Mouse (Mus musculus) kidney, postnatal 14 days (tissue): ENCODE data around the gene Krt78.
A peak's percentile ranks its signal among the peaks of the same experiment; 100 is the strongest.

Experiments used
- DNase-seq: peaks from one replicate; pipeline ENCODE4 v3.0.0; 2022; ENCODE audit warnings: mixed read lengths

The Krt78 gene

DNA sequence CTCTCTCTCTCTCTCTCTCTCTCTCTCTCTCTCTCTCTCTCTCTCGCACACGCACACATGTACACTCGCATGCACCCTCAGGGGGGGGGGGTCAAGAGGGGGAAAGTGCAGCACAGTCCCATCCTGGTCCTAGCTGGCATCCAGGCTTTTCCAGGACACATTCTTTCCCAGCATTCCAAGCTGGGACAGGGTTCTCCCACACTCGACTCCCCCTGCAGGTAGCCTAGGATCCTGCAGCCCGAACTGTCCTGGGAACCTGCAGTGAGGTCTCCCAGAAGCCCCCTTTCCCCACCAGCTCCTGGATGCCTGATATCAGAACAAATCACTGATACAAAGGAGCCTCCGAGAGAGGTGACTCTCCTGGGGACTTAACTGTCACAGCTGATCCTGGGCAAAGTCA lies 16.4 kb upstream of the Krt78 start:
- peak; percentile 62 for DNase-seq

DNA sequence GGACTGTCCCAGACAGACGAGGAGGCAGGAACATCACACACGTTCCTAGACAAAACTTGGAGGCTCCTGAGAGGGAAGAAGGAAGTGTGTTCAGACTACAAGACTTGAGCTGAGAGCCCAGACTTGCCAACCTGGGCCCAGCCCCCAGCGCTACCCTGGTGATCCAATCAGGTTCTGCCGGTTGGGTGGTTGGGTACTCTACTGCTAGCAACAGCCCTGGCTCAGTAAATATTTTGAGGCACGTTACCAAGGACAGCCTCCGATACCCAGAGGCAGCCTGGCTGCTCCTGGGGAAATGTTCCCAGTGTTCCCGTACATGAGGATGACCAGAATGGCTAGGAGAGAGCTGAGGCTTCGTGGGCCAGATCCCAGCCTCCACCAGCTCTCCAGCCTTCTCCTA lies 12.7 kb upstream of the Krt78 start:
- no peak for DNase-seq

DNA sequence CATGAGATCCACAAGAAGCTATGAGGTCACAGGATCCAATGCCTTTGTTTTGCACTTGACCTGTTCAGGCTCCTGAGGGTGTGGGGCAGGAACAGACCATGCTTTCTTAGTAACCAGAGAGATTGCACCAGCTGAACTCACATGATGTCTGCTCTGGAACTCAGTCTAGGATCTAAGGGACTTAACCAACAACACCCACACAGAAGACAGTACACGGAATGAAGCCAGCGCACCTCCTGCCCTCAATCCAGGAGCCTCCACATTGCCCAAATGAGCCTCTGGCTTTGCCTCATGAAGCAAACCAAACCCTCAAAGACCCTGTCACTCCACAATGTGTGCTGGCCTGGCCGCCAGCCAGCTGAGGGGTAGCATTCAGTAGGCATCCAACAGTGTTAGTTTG lies 4.8 kb upstream of the Krt78 start:
- no peak for DNase-seq

DNA sequence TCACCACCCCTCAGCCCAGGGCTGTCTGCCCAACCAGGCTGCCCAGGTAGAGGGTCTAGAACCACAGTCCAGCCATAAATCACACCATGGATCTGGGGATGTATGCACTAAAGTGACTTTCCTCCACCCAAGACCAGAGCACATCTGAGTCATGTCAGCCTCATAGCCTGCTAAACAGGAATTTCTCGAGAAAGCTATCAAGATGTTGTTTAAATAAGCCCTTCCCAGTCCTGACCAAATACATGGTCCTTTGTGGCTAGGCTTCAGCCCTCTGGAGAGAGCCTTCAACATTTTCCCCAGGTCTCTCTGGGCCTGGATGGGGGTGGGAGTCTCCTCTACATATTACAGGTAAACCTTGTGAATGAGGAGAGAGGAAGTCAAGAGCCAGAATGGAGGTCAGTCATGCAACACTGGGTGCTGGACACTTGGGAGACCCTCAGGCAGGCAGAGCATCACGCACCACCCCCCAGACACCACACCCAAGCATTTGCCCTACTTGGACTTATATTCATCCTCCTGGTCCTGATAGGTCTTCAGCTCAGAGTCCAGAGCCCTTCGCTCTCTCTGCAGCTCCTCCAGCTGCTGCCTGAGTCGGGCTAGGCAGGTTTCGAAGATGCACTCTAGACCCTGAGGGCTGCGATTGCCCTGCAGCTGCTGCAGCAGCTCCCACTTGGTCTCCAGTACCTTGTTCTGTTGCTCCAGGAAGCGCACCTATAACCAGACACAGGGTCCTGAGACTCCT lies 1.2 kb downstream of the Krt78 start:
- no peak for DNase-seq

DNA sequence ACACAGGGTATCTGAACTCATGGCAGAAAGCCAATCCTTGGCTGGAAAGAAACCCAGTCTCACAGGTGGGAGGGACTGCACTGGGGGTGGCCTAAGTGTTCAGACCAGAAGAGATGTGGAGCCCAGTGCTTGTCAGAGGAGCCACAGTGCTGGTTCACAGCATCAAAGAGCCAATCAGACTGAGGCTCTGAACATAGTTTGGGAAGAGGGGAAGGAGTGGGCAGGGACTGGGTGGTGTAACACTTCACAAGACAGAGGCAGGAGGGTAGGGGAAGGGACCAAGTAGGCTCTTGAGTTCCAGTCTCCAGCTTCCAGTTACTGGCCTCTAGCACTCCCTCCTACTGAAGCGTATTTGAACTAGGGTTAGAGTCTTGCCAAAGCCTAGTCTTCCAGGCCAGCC lies 8.7 kb downstream of the Krt78 start:
- no peak for DNase-seq

DNA sequence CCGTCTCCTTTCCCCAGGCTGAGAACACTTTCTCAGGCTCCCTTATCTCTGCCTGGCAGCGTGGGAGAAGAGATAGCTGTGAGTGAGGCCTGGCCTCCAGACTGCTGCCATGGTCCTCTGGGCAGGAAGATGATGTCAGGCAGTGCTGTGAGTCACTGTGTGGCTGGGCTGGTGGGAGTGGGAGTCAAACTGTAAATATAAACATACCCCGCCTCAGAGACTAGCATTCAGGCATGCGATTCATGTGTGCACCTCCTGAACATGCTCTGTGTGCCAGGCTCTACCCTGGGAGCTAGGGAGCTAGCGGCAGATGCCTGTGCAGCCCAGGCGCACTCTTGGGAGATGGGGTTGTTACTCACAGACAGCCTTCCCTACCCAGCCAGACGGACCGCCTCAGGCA lies 12.1 kb downstream of the Krt78 start:
- DNase-seq, result no peak

DNA sequence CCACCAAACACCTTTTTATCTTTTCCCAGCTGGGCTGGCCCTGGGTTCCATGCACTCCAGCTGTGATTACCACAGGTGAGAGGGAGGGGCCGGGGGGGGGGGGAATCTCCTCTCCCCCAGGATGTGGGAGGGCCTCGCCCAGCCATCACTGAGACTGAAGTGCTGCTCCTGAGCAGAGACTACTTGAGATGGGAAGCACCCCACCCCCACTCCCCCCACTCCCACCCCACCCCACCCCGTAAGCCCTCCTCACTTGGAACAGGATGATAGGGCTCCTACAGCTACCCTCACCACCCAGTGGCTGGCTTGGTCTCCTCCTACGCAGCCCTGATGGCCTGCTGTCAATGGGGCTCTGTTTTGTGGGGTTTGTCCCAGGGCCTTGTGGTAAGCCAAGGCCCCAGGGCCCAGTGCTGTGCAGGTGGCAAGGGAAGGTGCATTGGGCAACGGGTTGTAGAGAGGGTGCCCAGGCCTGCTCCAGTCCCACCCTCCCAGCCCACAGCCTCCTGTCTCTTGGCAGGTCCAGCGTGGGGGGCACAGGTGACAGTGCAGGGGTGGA lies 13.7 kb downstream of the Krt78 start, which contains the start of gene Krt79:
Krt79 (minus strand) TSS at position 51 of the 556 bp plus-strand sequence.
- no peak for DNase-seq

DNA sequence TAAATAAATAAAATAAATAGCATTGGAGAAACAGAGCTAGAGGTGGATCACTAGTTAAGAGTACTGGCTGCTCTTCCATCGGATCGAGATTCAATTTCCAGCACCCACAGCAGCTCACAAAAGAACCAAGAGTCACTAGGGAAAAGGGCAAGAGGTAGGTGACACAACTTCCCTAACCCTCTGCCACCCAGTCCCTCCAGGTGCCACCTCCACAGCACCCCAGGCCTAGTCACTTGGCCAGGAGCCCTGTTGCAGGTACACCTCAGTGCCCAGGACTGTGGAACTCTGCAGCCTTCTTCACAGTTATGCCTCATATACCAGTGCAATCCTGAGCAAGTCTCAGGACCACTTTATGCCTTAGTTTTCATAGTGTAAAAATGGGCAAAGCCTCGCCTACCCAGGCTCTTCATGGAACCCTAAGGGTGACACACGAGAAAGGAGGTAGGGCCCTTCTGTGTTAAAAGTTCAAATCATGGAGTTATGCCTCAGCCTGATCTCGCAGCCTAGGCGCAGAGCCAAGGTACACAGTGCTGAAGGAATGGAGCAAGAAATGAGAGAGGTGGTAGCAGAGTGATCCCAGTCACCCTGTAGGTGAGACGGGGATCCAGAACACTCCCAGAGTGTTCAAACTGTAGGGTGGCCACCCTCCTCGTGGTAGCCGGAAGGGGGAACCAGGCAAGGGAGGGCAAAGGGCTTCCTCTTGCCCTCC lies 15.3 kb downstream of the Krt78 start:
- DNase-seq, result peak; percentile 19

DNA sequence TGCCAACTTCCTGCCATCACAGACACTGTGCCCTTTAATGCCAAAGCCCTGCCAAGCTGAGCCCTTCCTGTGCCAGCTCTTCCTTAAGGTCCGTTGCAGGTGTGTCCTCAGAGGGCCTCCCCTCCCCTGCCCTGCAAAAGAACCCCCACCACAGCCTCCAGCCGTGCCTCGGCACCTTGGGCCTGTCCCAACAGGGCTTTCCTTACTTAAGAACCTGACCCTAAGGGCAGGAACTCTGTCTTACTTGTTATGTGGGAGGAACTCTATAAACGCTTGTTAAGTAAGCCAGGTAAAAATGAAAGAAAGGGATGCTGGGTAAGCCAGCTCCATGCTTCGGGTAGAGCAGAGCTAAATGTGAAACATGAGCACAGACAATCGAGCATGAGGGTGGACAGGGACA lies 21.1 kb downstream of the Krt78 start:
- DNase-seq, result no peak

DNA sequence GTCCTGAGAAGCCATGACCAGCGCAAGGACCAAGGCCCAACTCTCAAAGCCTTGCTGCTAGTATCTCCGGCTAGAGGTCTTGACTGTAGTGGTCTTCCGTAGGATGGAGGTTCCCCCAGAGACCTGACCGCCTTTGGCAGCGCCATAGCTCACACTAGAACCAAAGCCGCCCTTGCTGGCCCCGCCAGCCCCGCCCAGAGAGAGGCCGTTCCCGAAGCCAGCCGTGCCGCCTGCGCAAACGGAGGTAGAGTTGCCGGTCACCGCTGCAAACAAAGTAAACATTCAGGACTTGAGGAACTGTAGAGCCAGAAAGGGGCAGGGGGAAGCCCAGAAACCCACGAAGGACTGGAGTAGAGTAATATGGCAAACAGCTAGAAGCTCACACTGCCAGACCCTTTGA lies 24.4 kb downstream of the Krt78 start:
- DNase-seq, result peak; percentile 27

DNA sequence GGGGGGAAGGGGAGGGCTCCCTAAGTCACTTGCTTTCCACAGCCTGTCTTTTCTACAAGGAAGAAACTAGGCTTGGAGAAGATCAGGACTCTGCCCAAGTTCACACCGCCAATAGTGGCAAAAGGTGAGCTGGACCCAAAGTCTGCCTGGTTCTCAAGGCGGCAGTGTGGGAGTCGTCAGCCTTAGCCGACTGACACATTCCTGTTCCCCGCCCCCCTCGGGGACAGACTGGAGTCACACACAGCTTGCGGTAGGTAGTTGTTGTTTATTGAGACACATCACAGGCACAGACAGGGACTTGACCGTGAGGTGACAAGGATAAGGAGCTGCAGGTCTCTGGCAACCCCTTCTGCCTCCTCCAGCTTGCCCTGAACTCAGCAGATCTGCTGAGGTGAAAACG lies 25.0 kb downstream of the Krt78 start:
- no peak for DNase-seq

DNA sequence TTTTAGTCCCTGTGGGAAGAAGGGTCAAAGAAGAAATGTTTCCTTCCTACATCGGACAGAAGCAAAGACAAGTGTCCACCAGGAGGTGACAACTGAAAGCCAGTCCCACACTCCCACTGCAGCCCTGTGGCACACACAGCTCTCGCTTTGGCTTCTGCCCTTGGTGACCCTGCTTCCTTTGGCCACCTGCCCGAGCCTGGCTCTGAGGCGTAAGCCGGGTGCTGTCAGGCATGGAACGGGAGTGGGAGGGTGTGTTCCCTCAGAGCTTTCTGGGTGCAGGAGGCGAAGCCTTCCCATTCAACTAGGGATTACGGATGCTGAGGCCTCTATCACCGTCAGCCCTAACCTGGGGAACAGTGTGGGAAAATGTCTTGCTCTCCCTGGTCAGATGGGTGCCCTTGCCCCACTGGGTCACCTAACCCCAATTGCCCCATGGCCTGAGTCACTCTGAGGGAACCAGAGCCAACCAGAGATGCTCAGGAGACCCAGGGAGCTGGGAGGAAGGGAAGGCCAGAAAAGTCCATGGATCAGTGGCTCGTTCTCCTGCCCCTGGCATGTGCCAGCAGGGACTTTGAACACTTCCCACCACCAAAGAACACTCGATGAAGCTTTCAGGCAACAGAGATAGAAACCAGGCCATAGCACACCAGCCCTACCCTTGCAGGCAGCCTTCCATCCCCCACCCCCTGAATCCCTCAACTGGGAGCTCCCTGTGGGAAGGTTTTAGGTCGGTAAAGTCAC lies 26.6 kb downstream of the Krt78 start:
- DNase-seq, result peak; percentile 87

DNA sequence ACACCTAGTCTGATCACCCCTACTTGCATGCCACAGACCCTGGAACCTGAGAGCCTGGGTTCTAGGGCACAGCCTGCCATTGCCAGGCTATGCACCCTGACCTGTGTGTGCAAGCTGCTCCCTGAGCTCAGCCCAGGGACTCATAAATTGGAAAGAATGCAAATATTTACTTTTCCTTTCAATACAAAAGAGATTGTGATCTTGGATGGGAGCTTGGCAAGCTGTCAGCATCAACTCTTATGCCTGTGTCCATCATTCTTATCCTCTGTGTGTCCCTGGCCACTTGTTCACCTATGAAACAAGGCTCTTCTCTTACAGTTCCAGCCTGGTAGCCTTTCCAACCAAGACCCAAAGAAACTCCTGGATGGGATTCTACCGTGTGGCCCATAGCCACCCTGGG lies 29.0 kb downstream of the Krt78 start:
- no peak for DNase-seq

DNA sequence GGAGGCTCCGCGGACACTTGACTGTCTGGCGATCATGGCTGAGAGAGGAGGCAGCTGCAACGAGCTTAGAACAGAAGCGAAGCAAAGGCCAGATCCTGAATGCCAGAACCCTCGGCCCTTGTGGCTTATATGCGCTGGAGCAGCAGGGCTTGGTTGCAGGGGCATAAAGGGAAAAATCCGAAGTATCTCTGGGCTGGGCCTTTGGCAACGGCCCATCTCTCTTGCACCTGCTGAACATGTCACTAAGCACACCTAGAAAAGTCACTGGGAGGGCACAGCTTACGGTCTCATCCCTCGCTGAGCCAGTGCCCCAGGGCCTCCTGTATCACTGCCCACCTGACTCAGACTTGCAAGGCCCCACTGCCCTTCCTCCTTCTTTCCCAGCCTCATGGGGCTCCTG lies 29.5 kb downstream of the Krt78 start, which contains the start of gene Krt4:
Krt4 (minus strand) TSS at position 101 of the 400 bp plus-strand sequence.
- no peak for DNase-seq

DNA sequence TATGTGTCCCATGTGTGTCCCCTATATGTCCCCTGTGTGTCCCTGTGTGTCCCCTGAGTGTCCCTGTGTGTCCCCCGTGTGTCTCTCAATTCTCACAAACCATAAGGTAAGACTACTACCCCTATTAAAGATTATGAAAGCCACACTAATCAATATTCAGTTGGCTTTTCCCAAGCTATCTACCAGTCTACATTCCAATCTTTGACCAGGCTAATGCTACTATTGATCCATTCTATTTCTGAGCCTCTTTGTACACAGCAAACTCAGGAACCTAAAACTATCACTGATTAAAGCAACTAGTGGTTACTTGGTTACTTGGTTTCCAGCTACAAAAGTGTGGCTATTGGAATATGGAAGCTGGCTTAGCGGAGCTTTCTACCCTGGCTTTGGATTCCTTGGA lies 31.8 kb downstream of the Krt78 start:
- no peak for DNase-seq

DNA sequence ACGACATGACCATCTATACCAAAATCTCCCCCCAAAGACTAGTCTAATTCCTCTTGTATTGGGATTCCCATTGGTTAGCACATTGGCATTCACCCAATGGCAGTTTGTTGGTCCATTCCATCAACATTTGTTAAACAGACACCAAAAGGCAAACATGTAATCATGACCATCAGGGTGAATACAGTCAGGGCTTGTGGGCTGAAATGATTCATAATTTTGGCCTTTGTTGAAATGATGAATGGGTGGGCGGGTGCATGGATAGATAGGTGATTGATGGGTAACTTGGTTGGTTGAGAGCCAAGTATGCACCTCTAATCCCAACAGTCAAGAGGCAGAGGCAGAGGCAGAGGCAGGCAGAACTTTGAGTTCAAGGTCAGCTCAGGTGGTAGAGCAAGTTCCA lies 38.0 kb downstream of the Krt78 start:
- no peak for DNase-seq

DNA sequence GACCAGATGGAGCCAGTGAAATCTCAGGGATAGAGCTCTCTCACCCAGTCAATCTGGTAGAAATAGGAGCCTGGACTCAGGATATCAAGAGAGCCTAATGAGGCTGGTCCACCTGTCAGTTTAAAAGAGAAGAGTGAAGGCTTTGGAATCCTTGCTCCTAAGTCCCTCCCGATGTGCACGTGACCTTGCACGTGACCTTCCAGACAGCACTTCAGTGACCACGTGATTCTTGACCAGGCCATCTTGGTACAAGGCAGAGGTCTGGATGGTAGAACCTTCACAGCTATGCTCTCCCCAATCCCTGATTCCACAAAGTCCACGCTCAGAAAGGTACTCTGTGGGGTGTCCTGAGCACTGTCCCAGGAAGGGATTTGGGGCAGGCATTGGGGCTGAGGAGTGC lies 49.2 kb downstream of the Krt78 start:
- DNase-seq, result no peak

DNA sequence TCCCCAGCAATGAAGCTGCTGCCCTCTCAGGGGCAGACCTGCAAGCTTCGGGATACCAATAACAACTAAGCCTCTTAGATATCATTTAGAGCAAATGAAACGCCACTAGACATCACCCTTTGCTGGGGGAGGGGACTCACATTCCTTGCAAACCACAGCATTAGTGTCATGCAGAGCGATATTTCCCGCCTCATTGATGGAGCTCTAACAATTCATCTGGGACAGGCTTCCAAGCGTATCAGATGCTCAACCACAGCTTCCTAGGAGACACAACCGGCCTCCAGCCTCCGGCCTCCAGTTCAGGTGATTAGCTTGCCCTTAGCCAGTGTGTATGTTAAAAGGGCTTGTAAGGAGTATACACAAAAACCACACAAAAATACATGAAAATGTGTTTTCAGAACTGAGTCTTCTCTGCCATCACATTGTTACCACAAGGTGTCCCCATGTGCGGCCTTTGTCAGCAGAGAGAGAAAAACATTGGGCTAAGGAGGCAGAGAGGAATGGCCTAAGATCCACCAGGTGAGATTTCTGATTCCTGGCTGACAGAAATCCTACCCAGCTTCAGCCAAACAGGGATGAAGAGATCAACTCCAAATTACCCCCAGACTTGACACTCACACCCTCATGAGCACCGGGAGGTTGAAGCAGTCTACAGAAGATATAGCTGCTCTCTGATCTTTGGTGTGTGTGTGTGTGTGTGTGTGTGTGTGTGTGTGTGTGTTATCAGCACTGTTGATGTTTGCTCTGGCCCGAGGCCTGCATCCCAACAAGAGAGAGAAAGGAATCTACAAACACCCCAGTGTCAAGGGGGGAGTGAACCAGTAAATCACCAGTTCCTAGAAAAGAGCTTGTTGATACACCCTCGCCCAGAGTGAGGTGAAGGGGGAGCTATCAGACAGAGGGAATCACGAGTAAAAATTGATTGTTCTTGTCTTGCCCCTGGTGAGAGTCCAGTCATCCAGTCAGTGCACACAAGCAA lies 51.6 kb downstream of the Krt78 start:
- DNase-seq, result peak; percentile 12
